Mouse (Mus musculus) bone marrow, adult 2 months (tissue): ENCODE measurements around the gene Sac3d1.

Experiments used
- CTCF ChIP-seq: fragments of 200-500 bp; IDR thresholded peaks from 2 replicates; pipeline ENCODE4 v1.5.1; 2011; ENCODE audit warnings: low read length, control low read depth; ENCODE audit not compliant: control insufficient read depth, insufficient read depth
- POLR2A ChIP-seq: fragments of 200-500 bp; IDR thresholded peaks from 2 replicates; pipeline ENCODE4 v1.6.1; 2011; ENCODE audit warnings: low read depth, mild to moderate bottlenecking, control low read depth, low read length, borderline replicate concordance; ENCODE audit not compliant: control insufficient read depth

DNA sequence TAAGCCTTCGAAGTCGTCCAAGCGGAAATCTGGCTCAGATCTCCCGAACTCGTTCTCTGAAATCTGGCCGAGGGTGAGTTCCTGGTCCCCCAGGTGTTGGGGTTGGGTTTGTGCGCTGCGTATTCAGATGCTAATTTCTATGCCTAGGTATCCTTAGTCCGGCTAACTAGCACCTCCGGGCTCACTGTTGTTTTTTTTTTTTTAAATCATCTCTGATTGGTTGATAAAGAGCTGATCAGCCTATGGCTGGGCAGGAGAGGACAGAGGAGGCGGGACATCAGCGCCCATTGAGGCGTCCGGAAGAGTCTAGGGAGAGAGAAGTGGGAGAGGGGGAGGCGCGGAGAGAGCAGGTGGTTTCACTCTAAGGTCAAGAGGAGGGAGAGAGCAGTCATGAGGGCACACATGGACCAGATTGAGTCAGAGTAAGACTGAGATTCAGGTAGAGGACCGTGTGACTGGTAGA lies 33.0 kb downstream of the Sac3d1 start:
- no peak for TF ChIP-seq CTCF
- TF ChIP-seq POLR2A, result no peak
